Mouse (Mus musculus): Measurements from ENCODE around the gene Vmn1r23.

DNA sequence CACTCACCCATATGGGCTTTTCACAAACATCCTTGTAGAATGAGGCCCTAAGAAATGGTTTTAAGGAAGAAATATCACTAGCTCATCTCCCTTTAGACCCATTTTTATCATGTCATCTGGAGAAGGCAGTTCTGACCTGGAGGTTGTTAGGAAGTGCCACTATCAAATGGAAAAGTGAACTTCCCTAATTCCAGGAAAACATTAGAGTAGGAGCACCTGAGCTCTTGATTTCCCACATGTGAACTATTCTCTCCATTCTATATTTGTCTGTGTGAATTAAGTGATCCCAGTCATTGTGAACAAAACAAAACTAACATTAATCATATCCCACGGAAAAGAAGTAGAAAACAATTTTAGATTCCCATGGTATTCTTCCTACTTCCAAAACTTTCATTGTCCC, 18.7 kb downstream of the Vmn1r23 start, which contains the start of gene Vmn1r22:
- TF ChIP-seq GATA1 (IDR thresholded peaks at IDR 0.05; ENCODE audit: borderline replicate concordance, low read length) (no peak), FLI1 (IDR thresholded peaks at IDR 0.05; ENCODE audit: low read length) (no peak)

All from megakaryocyte, embryonic 14.5 days (primary cell).